Mouse (Mus musculus): ENCODE data around the gene Chid1. TPM values are rescaled to one million over a fixed set of nuclear protein-coding genes. Genes with fewer than 3 reads are reported as not detected.

Gene Chid1
- total and polyA plus RNA-seq, 3 experiments: 14.4 to 25.1 (median 19.4) TPM

GRCm38 (mm10) chr7:141457986-141458660, 81.5 kb downstream of the Chid1 start:
- peaks cover 51% of the 10 kb centered on the region for H3K4me1 ChIP-seq (ENCODE audit: insufficient read depth, low read depth, low read length)
- H3K9me3 ChIP-seq (replicated peaks): no peaks in the 10 kb centered on the region
- peaks cover 24% of the 10 kb centered on the region for H3K27me3 ChIP-seq (ENCODE audit: insufficient read depth, low read length)
- H3K4me3 ChIP-seq (ENCODE audit: low read depth, low read length): no peak overlapping the region
- DNase-seq (ENCODE audit: low spot score): peak; percentile 70
- no peak for ATAC-seq (ENCODE audit: extremely low read depth, insufficient number of reproducible peaks, low FRiP score, poor library complexity, severe bottlenecking)
- peaks cover 52% of the 10 kb centered on the region for H3K36me3 ChIP-seq (replicated peaks)
- TF ChIP-seq CTCF (IDR thresholded peaks at IDR 0.05; ENCODE audit: low read depth, low read length) (peak; percentile 23; the same call in 1 of the 2 replicates), GATA1 (IDR thresholded peaks at IDR 0.05; ENCODE audit: borderline replicate concordance, low read length) (no peak)

DNA sequence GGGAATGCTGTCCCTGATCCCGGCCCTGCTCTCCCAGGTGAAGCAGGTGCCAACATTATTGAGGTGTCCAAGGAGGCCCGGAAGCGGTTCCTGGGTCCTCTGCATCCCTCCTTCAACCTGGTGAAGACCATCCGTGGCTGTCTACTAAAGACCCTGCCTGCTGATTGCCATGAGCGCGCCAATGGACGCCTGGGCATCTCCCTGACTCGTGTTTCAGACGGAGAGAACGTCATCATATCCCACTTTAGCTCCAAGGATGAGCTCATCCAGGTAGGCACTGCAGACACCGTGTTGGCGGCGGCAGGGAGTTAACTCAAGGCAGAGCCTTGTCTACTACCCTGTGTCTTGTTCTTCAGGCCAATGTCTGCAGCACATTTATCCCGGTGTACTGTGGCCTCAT, 82.4 kb downstream of the Chid1 start:
- DNase-seq (ENCODE audit: low spot score): no peak

DNA sequence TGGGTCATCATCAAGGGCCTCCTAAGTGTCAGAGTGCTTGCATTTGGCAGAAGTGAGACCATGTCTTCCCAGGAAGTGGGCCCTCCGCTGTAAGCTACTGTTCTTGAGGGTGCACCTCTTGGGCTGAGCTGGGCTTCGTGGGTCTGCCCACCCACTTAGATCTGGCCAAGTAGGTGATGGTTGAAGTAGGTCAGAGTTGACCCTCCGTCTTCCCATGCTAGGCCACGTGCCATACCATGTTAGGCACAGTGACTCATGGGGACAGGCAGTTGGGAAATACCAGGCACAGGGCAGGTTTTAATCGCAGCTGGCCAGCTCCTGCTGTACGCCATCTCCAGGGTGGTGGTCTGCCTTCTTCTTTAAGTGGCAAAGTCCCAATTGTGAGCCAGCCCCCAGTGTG, 82.9 kb downstream of the Chid1 start:
- no peak for DNase-seq (ENCODE audit: low spot score)
- no peak for ATAC-seq (ENCODE audit: extremely low read depth, insufficient number of reproducible peaks, low FRiP score, poor library complexity, severe bottlenecking)
- TF ChIP-seq POLR2AphosphoS5 (IDR thresholded peaks at IDR 0.05; ENCODE audit: insufficient replicate concordance, low read depth, low read length): no peak
- no peak for TF ChIP-seq GATA2 (IDR thresholded peaks at IDR 0.05; ENCODE audit: borderline replicate concordance, low read depth, low read length)
- TF ChIP-seq TAL1 (conservative IDR thresholded peaks at IDR 0.05; ENCODE audit: low read depth, low read length): no peak
- no peak for TF ChIP-seq GATA1 (IDR thresholded peaks at IDR 0.05; ENCODE audit: borderline replicate concordance, low read length)
- TF ChIP-seq CTCF (IDR thresholded peaks at IDR 0.05; ENCODE audit: low read depth, low read length): no peak
- Histone ChIP-seq H3K9me3 (replicated peaks) (no peaks in the 10 kb centered on the region), H3K4me3 (ENCODE audit: low read depth, low read length) (no peak overlapping the region), H3K4me1 (ENCODE audit: insufficient read depth, low read depth, low read length) (peaks cover 49% of the 10 kb centered on the region), H3K27me3 (ENCODE audit: insufficient read depth, low read length) (peaks cover 10% of the 10 kb centered on the region), H3K36me3 (replicated peaks) (peaks cover 59% of the 10 kb centered on the region)

More for the DNA sequence above, 82.4 kb downstream of the Chid1 start:
- Histone ChIP-seq H3K4me3 (ENCODE audit: low read depth, low read length) (no peak overlapping the region), H3K9me3 (replicated peaks) (no peaks in the 10 kb centered on the region), H3K4me1 (ENCODE audit: insufficient read depth, low read depth, low read length) (peaks cover 48% of the 10 kb centered on the region), H3K27me3 (ENCODE audit: insufficient read depth, low read length) (peaks cover 15% of the 10 kb centered on the region), H3K36me3 (replicated peaks) (peaks cover 54% of the 10 kb centered on the region)
- ATAC-seq (ENCODE audit: extremely low read depth, insufficient number of reproducible peaks, low FRiP score, poor library complexity, severe bottlenecking): no peak
- no peak for TF ChIP-seq CTCF (IDR thresholded peaks at IDR 0.05; ENCODE audit: low read depth, low read length)
- no peak for TF ChIP-seq GATA2 (IDR thresholded peaks at IDR 0.05; ENCODE audit: borderline replicate concordance, low read depth, low read length)
- no peak for TF ChIP-seq GATA1 (IDR thresholded peaks at IDR 0.05; ENCODE audit: borderline replicate concordance, low read length)
- no peak for TF ChIP-seq POLR2AphosphoS5 (IDR thresholded peaks at IDR 0.05; ENCODE audit: insufficient replicate concordance, low read depth, low read length)
- no peak for TF ChIP-seq TAL1 (conservative IDR thresholded peaks at IDR 0.05; ENCODE audit: low read depth, low read length)

DNA sequence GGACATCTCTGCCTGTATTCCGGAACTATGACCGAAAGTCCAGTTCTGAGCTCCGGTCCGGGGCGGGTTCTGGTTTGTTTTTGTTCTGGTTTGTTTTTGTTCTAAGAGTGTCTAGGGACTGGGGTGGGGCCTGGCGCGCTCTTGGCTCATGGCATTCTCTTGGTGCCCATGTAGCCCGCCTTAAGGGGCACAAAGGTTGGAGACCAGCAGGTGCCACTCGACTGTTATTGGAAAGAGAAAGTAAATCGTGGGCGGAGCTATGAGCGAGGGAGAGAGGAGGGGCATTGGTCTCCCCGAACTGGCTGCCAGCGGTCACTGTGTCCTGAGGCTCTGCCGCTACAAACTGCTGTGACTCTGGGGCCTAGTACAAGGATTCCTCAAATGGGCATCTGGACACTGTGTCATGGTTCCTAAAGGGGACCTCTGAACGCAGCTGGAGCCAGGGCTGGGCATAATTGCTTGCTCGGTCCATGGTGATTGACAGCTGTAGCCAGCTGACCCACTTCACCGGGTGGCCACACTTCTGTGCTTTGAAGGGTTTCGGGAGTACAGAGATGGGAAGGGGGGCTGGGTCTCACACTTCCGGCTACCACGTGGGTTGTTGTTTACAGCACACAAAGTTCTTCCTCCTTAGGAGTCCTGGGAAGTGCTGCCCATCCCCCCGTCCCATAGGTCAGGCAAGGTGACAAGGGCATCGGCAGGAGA, 83.9 kb downstream of the Chid1 start:
- ATAC-seq (ENCODE audit: extremely low read depth, insufficient number of reproducible peaks, low FRiP score, poor library complexity, severe bottlenecking) (peak; percentile 30; the same call in 1 of the 2 replicates), DNase-seq (ENCODE audit: low spot score) (no peak)
- TF ChIP-seq TAL1 (conservative IDR thresholded peaks at IDR 0.05; ENCODE audit: low read depth, low read length) (no peak), POLR2AphosphoS5 (IDR thresholded peaks at IDR 0.05; ENCODE audit: insufficient replicate concordance, low read depth, low read length) (no peak), GATA2 (IDR thresholded peaks at IDR 0.05; ENCODE audit: borderline replicate concordance, low read depth, low read length) (no peak), GATA1 (IDR thresholded peaks at IDR 0.05; ENCODE audit: borderline replicate concordance, low read length) (no peak), CTCF (IDR thresholded peaks at IDR 0.05; ENCODE audit: low read depth, low read length) (no peak)
- Histone ChIP-seq H3K9me3 (replicated peaks) (no peaks in the 10 kb centered on the region), H3K4me1 (ENCODE audit: insufficient read depth, low read depth, low read length) (peaks cover 59% of the 10 kb centered on the region), H3K4me3 (ENCODE audit: low read depth, low read length) (peak overlapping the region; percentile 86), H3K36me3 (replicated peaks) (peaks cover 65% of the 10 kb centered on the region), H3K27me3 (ENCODE audit: insufficient read depth, low read length) (peaks cover 2% of the 10 kb centered on the region; the same call in 1 of the 2 replicates)

DNA sequence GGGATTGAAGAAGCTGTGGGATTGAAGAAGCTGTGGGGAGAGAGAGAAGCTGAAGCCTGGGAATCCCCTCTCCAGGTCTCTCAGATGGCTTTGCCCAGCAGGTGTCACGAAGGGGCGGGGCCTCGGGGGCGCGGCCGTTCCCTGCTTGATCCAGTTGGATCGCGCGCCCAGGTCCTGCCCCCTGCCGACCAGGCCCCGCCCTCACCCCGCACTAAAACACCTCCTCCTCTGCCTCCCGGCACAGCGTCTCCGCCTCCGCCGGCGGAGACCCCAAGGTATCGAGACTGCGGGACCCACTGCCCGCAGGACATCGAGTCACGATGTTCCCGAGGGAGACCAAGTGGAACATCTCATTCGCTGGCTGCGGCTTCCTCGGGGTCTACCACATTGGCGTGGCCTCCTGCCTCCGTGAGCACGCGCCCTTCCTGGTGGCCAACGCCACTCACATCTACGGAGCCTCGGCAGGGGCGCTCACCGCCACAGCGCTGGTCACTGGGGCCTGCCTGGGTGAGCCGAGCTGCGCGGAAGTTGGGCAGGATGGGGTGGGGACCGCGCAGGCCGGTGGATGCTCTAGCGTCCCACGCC, 84.6 kb downstream of the Chid1 start, which contains the start of gene Pnpla2:
TSS of gene Pnpla2 (plus strand) at position 232 of the 585 bp plus-strand sequence.
- Histone ChIP-seq H3K4me1 (ENCODE audit: insufficient read depth, low read depth, low read length) (peaks cover 66% of the 10 kb centered on the region), H3K36me3 (replicated peaks) (peaks cover 65% of the 10 kb centered on the region), H3K27me3 (ENCODE audit: insufficient read depth, low read length) (no peaks in the 10 kb centered on the region; the same call in 1 of the 2 replicates), H3K4me3 (ENCODE audit: low read depth, low read length) (peak within 1 kb of the TSS; percentile 86), H3K9me3 (replicated peaks) (no peaks in the 10 kb centered on the region)
- ATAC-seq (ENCODE audit: extremely low read depth, insufficient number of reproducible peaks, low FRiP score, poor library complexity, severe bottlenecking): peak; percentile 78
- TF ChIP-seq GATA1 (IDR thresholded peaks at IDR 0.05; ENCODE audit: borderline replicate concordance, low read length): no peak
- no peak for TF ChIP-seq TAL1 (conservative IDR thresholded peaks at IDR 0.05; ENCODE audit: low read depth, low read length)
- TF ChIP-seq POLR2AphosphoS5 (IDR thresholded peaks at IDR 0.05; ENCODE audit: insufficient replicate concordance, low read depth, low read length): no peak
- no peak for TF ChIP-seq GATA2 (IDR thresholded peaks at IDR 0.05; ENCODE audit: borderline replicate concordance, low read depth, low read length)
- TF ChIP-seq CTCF (IDR thresholded peaks at IDR 0.05; ENCODE audit: low read depth, low read length): no peak
- DNase-seq (ENCODE audit: low spot score): peak; percentile 83

- TF ChIP-seq GATA1 (IDR thresholded peaks at IDR 0.05; ENCODE audit: borderline replicate concordance, low read length): no peak
- no peak for TF ChIP-seq CTCF (IDR thresholded peaks at IDR 0.05; ENCODE audit: low read depth, low read length)
- TF ChIP-seq GATA2 (IDR thresholded peaks at IDR 0.05; ENCODE audit: borderline replicate concordance, low read depth, low read length): no peak
- TF ChIP-seq TAL1 (conservative IDR thresholded peaks at IDR 0.05; ENCODE audit: low read depth, low read length): no peak
- TF ChIP-seq POLR2AphosphoS5 (IDR thresholded peaks at IDR 0.05; ENCODE audit: insufficient replicate concordance, low read depth, low read length): no peak
- DNase-seq (ENCODE audit: low spot score) (no peak), ATAC-seq (ENCODE audit: extremely low read depth, insufficient number of reproducible peaks, low FRiP score, poor library complexity, severe bottlenecking) (no peak)
- Histone ChIP-seq H3K4me1 (ENCODE audit: insufficient read depth, low read depth, low read length) (peaks cover 76% of the 10 kb centered on the region), H3K9me3 (replicated peaks) (no peaks in the 10 kb centered on the region), H3K36me3 (replicated peaks) (peaks cover 62% of the 10 kb centered on the region), H3K27me3 (ENCODE audit: insufficient read depth, low read length) (no peaks in the 10 kb centered on the region), H3K4me3 (ENCODE audit: low read depth, low read length) (no peak overlapping the region)
Observed at GRCm38 (mm10) chr7:141453636-141454035, 86.0 kb downstream of the Chid1 start.

Measured in G1E (cell line).